In genomic region chr2:180589123-180589831, GRCm38 (mm10) we compare ENCODE assay signal across 8 mouse cellular contexts. TPM values are rescaled to one million over a fixed set of nuclear protein-coding genes. Genes with fewer than 3 reads are reported as not detected.
DNase-seq lines count a peak whose midpoint lies in the region; ATAC-seq and TF ChIP-seq lines count a peak whose summit lies in the region.

Ogfr (plus strand) TSS chr2:180589245.

- TF ChIP-seq CTCF in liver, postnatal 0 days (IDR thresholded peaks at IDR 0.05; ENCODE audit: low read depth): peak; percentile 46

- intact Hi-C loops in heart, postnatal 25 days (cut with DNase I): loop anchor here (10.0 kb wide), 1 partner anchor 314 kb away; the partner anchor contains the start of gene Cables2

- DNase-seq in ES-CJ7 (ENCODE audit: low read depth, low spot score): peak; percentile 73
- DNase-seq in cerebellum, adult 11-12 months: peak; percentile 77
- peak; percentile 68 for DNase-seq in heart, postnatal 25 days (ENCODE audit: low spot score)
- DNase-seq in layer of hippocampus, adult 11-12 months (ENCODE audit: low spot score): peak; percentile 80
- peak; percentile 89 for DNase-seq in liver, postnatal 0 days
- DNase-seq in telencephalon, adult 2 months (ENCODE audit: low read depth, low spot score): peak; percentile 60

- peak; percentile 92 for ATAC-seq in forebrain, embryonic 16.5 days
- ATAC-seq in liver, postnatal 0 days: peak; percentile 94
- peak; percentile 91 for ATAC-seq in neural tube, embryonic 13.5 days (ENCODE audit: low read depth)

- H3K27me3 ChIP-seq in forebrain, embryonic 16.5 days (replicated peaks; ENCODE audit: control insufficient read depth, insufficient read depth, low read length): no peaks in the 10 kb centered on the region
- H3K27me3 ChIP-seq in liver, postnatal 0 days (ENCODE audit: insufficient read depth, low read length): no peaks in the 10 kb centered on the region
- no peaks in the 10 kb centered on the region for H3K27me3 ChIP-seq in neural tube, embryonic 13.5 days

- H3K27ac ChIP-seq in forebrain, embryonic 16.5 days (ENCODE audit: low read length): peak within 1 kb of the TSS; percentile 83
- H3K27ac ChIP-seq in liver, postnatal 0 days (ENCODE audit: low read depth): peak within 1 kb of the TSS; percentile 84
- peak within 1 kb of the TSS; percentile 96 for H3K27ac ChIP-seq in neural tube, embryonic 13.5 days (replicated peaks)

- peaks cover 21% of the 10 kb centered on the region for H3K36me3 ChIP-seq in forebrain, embryonic 16.5 days (ENCODE audit: control insufficient read depth, insufficient read depth)
- peaks cover 51% of the 10 kb centered on the region for H3K36me3 ChIP-seq in liver, postnatal 0 days (replicated peaks; ENCODE audit: insufficient read depth, low read length)
- peaks cover 62% of the 10 kb centered on the region for H3K36me3 ChIP-seq in neural tube, embryonic 13.5 days

- H3K4me1 ChIP-seq in forebrain, embryonic 16.5 days (replicated peaks; ENCODE audit: control insufficient read depth, insufficient read depth, low read length): peaks cover 12% of the 10 kb centered on the region
- H3K4me1 ChIP-seq in liver, postnatal 0 days (ENCODE audit: insufficient read depth): peaks cover 12% of the 10 kb centered on the region
- H3K4me1 ChIP-seq in neural tube, embryonic 13.5 days (replicated peaks): peaks cover 24% of the 10 kb centered on the region

- TF ChIP-seq EP300 in liver, postnatal 0 days (IDR thresholded peaks at IDR 0.05; ENCODE audit: low read depth): no peak

- H3K4me3 ChIP-seq in forebrain, embryonic 16.5 days (replicated peaks; ENCODE audit: low read length): peak within 1 kb of the TSS; percentile 63
- H3K4me3 ChIP-seq in liver, postnatal 0 days (ENCODE audit: low read depth, low read length): peak within 1 kb of the TSS; percentile 69
- H3K4me3 ChIP-seq in neural tube, embryonic 13.5 days: peak within 1 kb of the TSS; percentile 78

- peak within 1 kb of the TSS; percentile 83 for H3K9ac ChIP-seq in forebrain, embryonic 16.5 days (replicated peaks; ENCODE audit: low read depth, low read length)
- peak within 1 kb of the TSS; percentile 79 for H3K9ac ChIP-seq in liver, postnatal 0 days (replicated peaks)
- H3K9ac ChIP-seq in neural tube, embryonic 13.5 days: peak within 1 kb of the TSS; percentile 93

- H3K4me2 ChIP-seq in forebrain, embryonic 16.5 days (ENCODE audit: low read length): peak within 1 kb of the TSS; percentile 92
- peak within 1 kb of the TSS; percentile 94 for H3K4me2 ChIP-seq in liver, postnatal 0 days (ENCODE audit: low read depth, low read length)
- peak within 1 kb of the TSS; percentile 86 for H3K4me2 ChIP-seq in neural tube, embryonic 13.5 days

- H3K9me3 ChIP-seq in forebrain, embryonic 16.5 days (ENCODE audit: control insufficient read depth, low read length): no peaks in the 10 kb centered on the region
- no peaks in the 10 kb centered on the region for H3K9me3 ChIP-seq in liver, postnatal 0 days (ENCODE audit: low read length)
- no peaks in the 10 kb centered on the region for H3K9me3 ChIP-seq in neural tube, embryonic 13.5 days

- WGBS in forebrain, embryonic 16.5 days: under 1% methylated on average over 65 of the region's 67 CpGs
- under 1% methylated on average over 57 of the region's 67 CpGs for WGBS in liver, postnatal 0 days (ENCODE audit: insufficient replicate concordance)
- under 1% methylated on average over 59 of the region's 67 CpGs for WGBS in neural tube, embryonic 13.5 days

RNA-seq across cellular contexts. Expression of gene Ogfr, which starts in this region (rescaled TPM):
- 81.8 and 85.5 TPM in 2 replicates for polyA plus RNA-seq in forebrain, embryonic 16.5 days (2015; fragmentation: Nextera tagmentation; extraction: Ambion mirVana)
- total RNA-seq in heart, postnatal 25 days (2021): 10 to 100 TPM; 33.0 to 34.3 TPM
- 22.7 and 24.9 TPM in 2 replicates for polyA plus RNA-seq in liver, postnatal 0 days (2015; fragmentation: Nextera tagmentation; extraction: Ambion mirVana)
- 79.3 and 80.9 TPM in 2 replicates for polyA plus RNA-seq in neural tube, embryonic 13.5 days (2015; fragmentation: Nextera tagmentation; extraction: Ambion mirVana)

Comparison
In these comparisons a context has a peak if more than half of its experiments do, and no peak if none do; other contexts are left out.
1. Peak in every context shown above with its lines: DNase-seq, ATAC-seq, H3K4me3 ChIP-seq and H3K27ac ChIP-seq.